Mouse (Mus musculus): ENCODE measurements at regions not wholly inside any gene's neighbourhood (a gene's known extent, or its start where the extent isn't known, plus 50 kb on each side); places are given as distances from the start of the nearest gene placed in this dataset.

GRCm38 (mm10) chr13:15283065-15283464 is 180.0 kb upstream of the Gli3 start:
- no peak for DNase-seq (ENCODE audit: low spot score in 2 of 2)
- Histone ChIP-seq H3K27ac (no peak overlapping the region), H3K4me3 (no peak overlapping the region)
- TF ChIP-seq CTCF (conservative IDR thresholded peaks at IDR 0.05): no peak

- no peak overlapping the region for H3K27ac ChIP-seq
- no peak for DNase-seq (ENCODE audit: low spot score in 2 of 2)
- no peak for TF ChIP-seq CTCF (conservative IDR thresholded peaks at IDR 0.05)
- H3K4me3 ChIP-seq: no peak overlapping the region
These were observed 164.6 kb upstream of the Gli3 start for GRCm38 (mm10) chr13:15298457-15298856.

DNA sequence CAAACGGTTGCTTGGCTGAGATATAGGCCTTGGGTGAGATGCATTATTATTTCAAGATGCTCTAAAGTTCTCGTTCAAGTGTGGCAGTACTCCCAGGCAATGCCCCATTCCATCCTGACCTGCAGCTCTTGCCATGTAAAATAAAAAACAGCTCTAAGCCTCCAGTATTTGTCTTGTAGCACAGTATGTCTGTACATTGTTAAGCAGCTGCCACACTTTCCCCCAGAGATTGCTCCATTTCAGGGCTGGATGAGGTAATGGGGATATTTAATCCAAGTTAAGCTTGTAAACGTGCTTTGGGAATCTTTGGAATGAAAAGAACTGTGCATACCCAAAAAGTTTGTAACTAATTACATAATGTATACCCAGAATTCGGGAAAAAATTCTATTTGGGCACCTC is 137.6 kb upstream of the Gli3 start:
- no peak for TF ChIP-seq CTCF (conservative IDR thresholded peaks at IDR 0.05)
- Histone ChIP-seq H3K4me3 (no peak overlapping the region), H3K27ac (no peak overlapping the region)
- DNase-seq (ENCODE audit: low spot score in 2 of 2): no peak

DNA sequence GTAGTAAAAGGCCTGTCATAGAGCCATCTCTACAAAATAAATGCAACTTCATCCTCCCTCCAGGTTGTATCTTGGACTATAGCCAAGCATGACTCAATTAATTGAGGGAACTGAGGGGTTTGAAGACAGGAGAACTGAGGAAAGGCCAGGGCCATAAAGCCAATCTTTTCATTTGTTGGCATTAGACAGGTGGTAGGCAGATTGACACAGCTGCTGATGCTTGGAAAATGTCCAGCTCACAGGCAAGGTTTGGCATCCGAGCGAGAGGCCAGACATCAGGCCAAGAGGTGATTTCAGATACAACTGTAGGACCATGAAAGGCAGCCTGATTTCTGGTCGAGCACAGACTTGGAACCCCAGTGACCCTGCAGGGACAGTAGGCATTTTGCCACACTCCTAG is 136.9 kb upstream of the Gli3 start:
- Histone ChIP-seq H3K27ac (no peak overlapping the region), H3K4me3 (no peak overlapping the region)
- no peak for DNase-seq (ENCODE audit: low spot score in 2 of 2)
- TF ChIP-seq CTCF (conservative IDR thresholded peaks at IDR 0.05): no peak

GRCm38 (mm10) chr13:15329561-15329960 is 133.5 kb upstream of the Gli3 start:
- no peak overlapping the region for H3K4me3 ChIP-seq
- TF ChIP-seq CTCF (conservative IDR thresholded peaks at IDR 0.05): peak; percentile 33
- DNase-seq (ENCODE audit: low spot score in 2 of 2): no peak
- no peak overlapping the region for H3K27ac ChIP-seq

GRCm38 (mm10) chr13:15343474-15343873 is 119.6 kb upstream of the Gli3 start:
- no peak for DNase-seq (ENCODE audit: low spot score in 2 of 2)
- H3K27ac ChIP-seq: no peak overlapping the region
- no peak for TF ChIP-seq CTCF (conservative IDR thresholded peaks at IDR 0.05)
- no peak overlapping the region for H3K4me3 ChIP-seq

DNA sequence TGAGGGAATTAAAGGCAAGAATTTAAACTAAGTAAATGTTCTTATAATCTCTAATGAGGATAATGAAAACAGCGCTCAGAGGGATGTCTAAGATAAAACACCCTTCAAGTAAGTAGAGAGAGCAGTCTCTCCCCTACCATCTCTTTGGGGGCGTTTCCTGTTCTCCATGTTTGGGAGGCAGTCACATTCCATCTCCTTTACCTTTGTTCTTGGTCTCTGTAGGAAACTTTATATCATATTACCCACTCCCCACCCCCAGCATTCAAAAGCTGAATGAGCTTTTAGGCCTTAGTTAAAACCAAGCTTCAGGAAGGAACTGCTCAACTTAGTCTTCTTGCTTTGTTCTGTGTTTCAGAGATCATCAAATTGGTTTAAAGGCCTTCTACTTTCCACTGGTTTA is 116.2 kb upstream of the Gli3 start:
- TF ChIP-seq CTCF (conservative IDR thresholded peaks at IDR 0.05): no peak
- no peak for DNase-seq (ENCODE audit: low spot score in 2 of 2)
- no peak overlapping the region for H3K4me3 ChIP-seq
- H3K27ac ChIP-seq: no peak overlapping the region

- TF ChIP-seq CTCF (conservative IDR thresholded peaks at IDR 0.05): no peak
- Histone ChIP-seq H3K27ac (no peak overlapping the region), H3K4me3 (no peak overlapping the region)
- no peak for DNase-seq (ENCODE audit: low spot score in 2 of 2)
These were observed 96.6 kb upstream of the Gli3 start for GRCm38 (mm10) chr13:15366437-15366836.

- TF ChIP-seq CTCF (conservative IDR thresholded peaks at IDR 0.05): no peak
- Histone ChIP-seq H3K4me3 (no peak overlapping the region), H3K27ac (no peak overlapping the region)
- no peak for DNase-seq (ENCODE audit: low spot score in 2 of 2)
These were observed 83.0 kb upstream of the Gli3 start for GRCm38 (mm10) chr13:15380081-15380480.

- Histone ChIP-seq H3K4me3 (no peak overlapping the region), H3K27ac (no peak overlapping the region)
- TF ChIP-seq CTCF (conservative IDR thresholded peaks at IDR 0.05): no peak
- DNase-seq (ENCODE audit: low spot score in 2 of 2): no peak
These were observed 67.8 kb upstream of the Gli3 start for GRCm38 (mm10) chr13:15395249-15395648.

GRCm38 (mm10) chr13:15395694-15396093 is 67.3 kb upstream of the Gli3 start:
- no peak for TF ChIP-seq CTCF (conservative IDR thresholded peaks at IDR 0.05)
- no peak for DNase-seq (ENCODE audit: low spot score in 2 of 2)
- Histone ChIP-seq H3K27ac (no peak overlapping the region), H3K4me3 (no peak overlapping the region)

DNA sequence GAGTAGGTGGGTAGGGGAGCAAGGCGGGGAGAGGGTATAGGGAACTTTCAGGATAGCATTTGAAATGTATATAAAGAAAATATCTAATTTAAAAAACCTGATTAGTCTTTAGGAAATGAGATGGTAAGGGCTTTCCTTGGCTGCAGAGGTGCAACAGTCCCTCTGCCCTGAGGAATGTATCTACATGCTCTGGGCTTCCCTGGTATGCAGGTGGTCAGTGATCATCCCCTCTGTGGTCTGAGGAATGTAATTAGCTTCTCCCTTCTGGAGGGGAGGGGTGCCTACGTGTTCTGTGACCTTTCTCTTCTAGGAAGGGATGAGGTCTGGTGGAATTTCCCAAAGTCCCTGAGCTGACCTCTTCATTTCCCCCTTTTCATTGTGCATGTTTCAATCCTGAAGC is 64.4 kb upstream of the Gli3 start:
- TF ChIP-seq CTCF (conservative IDR thresholded peaks at IDR 0.05): no peak
- no peak for DNase-seq (ENCODE audit: low spot score in 2 of 2)
- no peak overlapping the region for H3K27ac ChIP-seq
- no peak overlapping the region for H3K4me3 ChIP-seq

All from layer of hippocampus, adult 2 months (tissue).